Mouse (Mus musculus): ENCODE measurements around the gene Hsdl2. TPM values are rescaled to one million over a fixed set of nuclear protein-coding genes. Genes with fewer than 3 reads are reported as not detected.

The Hsdl2 gene
- polyA plus RNA-seq, 1 experiment = 45.7 TPM

Other genes with a start within 250 kb of the Hsdl2 start
- gene Susd1, start 142.9 kb upstream of the Hsdl2 start, polyA plus RNA-seq (2012; rRNA removed) = 22.4 and 23.3 TPM in 2 replicates
- gene Ptbp3, start 32.2 kb upstream of the Hsdl2 start, polyA plus RNA-seq (2012; rRNA removed) = 66.1 and 69.6 TPM in 2 replicates
- gene E130308A19Rik, start 44.6 kb downstream of the Hsdl2 start, polyA plus RNA-seq (2012; rRNA removed) = 8.4 and 10.8 TPM in 2 replicates
- 7.6 and 7.9 TPM in 2 replicates for gene Inip, start 220.0 kb downstream of the Hsdl2 start, polyA plus RNA-seq (2012; rRNA removed)
- 6.2 and 7.0 TPM in 2 replicates for gene Snx30, start 224.3 kb downstream of the Hsdl2 start, polyA plus RNA-seq (2012; rRNA removed)

Data from gonadal fat pad, adult 2 months (tissue).